Mouse (Mus musculus) lung, postnatal 0 days (tissue): ENCODE data around the gene Prr19.

Experiments used
- CTCF ChIP-seq: IDR thresholded peaks from 2 replicates; pipeline ENCODE4 v1.5.1; 2016; ENCODE audit warnings: antibody characterized with exemption, mild to moderate bottlenecking
- EP300 ChIP-seq: IDR thresholded peaks from 2 replicates; pipeline ENCODE4 v1.6.1; 2016; ENCODE audit warnings: antibody characterized with exemption, mild to moderate bottlenecking, control low read depth

DNA sequence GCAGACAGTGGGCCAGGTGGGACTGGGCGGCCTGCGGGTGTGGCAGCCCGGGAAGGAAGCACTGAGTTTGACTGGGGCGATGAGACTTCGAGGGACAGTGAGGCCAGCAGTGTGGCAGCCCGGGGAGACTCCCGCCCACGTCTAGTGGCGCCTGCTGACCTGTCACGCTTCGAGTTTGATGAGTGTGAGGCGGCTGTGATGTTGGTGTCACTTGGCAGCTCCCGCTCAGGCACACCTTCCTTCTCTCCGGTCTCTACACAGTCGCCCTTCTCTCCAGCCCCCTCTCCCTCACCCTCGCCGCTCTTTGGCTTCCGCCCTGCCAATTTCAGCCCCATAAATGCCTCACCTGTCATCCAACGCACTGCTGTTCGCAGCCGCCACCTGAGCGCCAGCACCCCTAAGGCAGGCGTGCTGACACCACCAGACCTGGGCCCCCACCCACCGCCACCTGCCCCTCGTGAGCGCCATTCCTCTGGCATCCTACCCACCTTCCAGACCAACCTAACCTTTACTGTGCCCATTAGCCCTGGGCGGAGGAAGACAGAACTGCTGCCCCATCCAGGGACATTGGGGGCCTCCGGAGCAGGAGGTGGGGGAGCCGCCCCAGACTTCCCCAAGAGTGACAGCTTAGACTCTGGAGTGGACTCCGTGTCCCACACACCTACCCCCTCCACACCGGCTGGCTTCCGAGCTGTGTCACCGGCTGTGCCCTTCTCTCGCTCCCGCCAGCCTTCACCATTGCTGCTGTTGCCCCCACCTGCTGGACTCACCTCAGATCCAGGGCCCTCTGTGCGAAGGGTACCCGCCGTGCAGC is 28.6 kb upstream of the Prr19 start:
- TF ChIP-seq EP300 (no peak), CTCF (no peak)
